Mouse (Mus musculus): ENCODE results near the gene Clec3a.

DNA sequence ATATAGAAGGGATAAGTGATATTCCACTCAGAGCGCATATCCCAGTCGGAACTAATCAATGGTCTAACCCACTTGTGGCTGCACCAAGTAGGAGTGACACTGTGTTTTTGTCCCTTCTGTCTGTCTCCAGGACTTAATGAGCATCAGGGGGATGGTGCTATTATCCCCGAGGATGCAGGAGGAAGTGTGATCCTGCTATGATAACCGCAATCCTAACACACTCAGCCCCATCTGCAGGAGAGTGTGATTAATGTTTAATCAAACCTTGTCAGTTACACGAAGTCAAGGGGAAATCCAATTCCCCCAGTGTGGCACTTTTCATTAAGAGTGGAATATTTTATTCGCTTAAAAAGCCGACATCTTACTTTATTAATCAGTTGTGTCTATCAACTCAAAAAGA is 16.2 kb upstream of the Clec3a start:
- TF ChIP-seq CTCF (IDR thresholded peaks at IDR 0.05; ENCODE audit: low read depth, low read length) (no peak), TAL1 (conservative IDR thresholded peaks at IDR 0.05; ENCODE audit: low read depth, low read length) (no peak), GATA1 (IDR thresholded peaks at IDR 0.05; ENCODE audit: borderline replicate concordance, low read length) (no peak), GATA2 (IDR thresholded peaks at IDR 0.05; ENCODE audit: borderline replicate concordance, low read depth, low read length) (no peak), POLR2AphosphoS5 (IDR thresholded peaks at IDR 0.05; ENCODE audit: insufficient replicate concordance, low read depth, low read length) (no peak)

Measured in G1E (cell line).